Mouse (Mus musculus) limb, embryonic 11.5 days (tissue): ENCODE measurements around the gene Rpl10-ps3. TPM values are rescaled to one million over a fixed set of nuclear protein-coding genes. Genes with fewer than 3 reads are reported as not detected.

ENCODE experiments used
- ATAC-seq: fragments of 200-750 bp; cut with Nextera tagmentation; 2 replicates; pipeline ENCODE4 v1.8.0; 2017; ENCODE audit warnings: low read depth; ENCODE audit not compliant: insufficient number of reproducible peaks, low FRiP score, low TSS enrichment
- DNase-seq: peaks from one replicate; pipeline ENCODE4 v3.0.0-alpha.2; 2015; ENCODE audit warnings: low spot score
- H3K27ac ChIP-seq: fragments of 300-500 bp; sonication (generic); replicated peaks from 2 replicates; pipeline ENCODE4 v1.5.1; 2014; ENCODE audit warnings: low read depth, mild to moderate bottlenecking, low read length
- H3K27me3 ChIP-seq: fragments of 300-500 bp; sonication (generic); 2 replicates; pipeline ENCODE4 v1.6.1; 2014; ENCODE audit warnings: mild to moderate bottlenecking, low read length, mixed read lengths; ENCODE audit not compliant: control insufficient read depth, insufficient read depth
- H3K36me3 ChIP-seq: fragments of 300-500 bp; sonication (generic); 2 replicates; pipeline ENCODE4 v1.6.1; 2014; ENCODE audit warnings: mild to moderate bottlenecking, low read length, moderate library complexity, mixed read lengths; ENCODE audit not compliant: control insufficient read depth, insufficient read depth
- H3K4me1 ChIP-seq: fragments of 300-500 bp; sonication (generic); 2 replicates; pipeline ENCODE4 v1.6.1; 2014; ENCODE audit warnings: low read length, mixed read lengths; ENCODE audit not compliant: control insufficient read depth, insufficient read depth
- H3K4me2 ChIP-seq: fragments of 300-500 bp; sonication (generic); 2 replicates; pipeline ENCODE4 v1.6.1; 2014; ENCODE audit warnings: low read depth, mild to moderate bottlenecking, moderate library complexity; ENCODE audit not compliant: severe bottlenecking
- H3K4me3 ChIP-seq: fragments of 300-500 bp; sonication (generic); 2 replicates; pipeline ENCODE4 v1.5.1; 2014; ENCODE audit warnings: low read depth, low read length
- H3K9ac ChIP-seq: fragments of 300-500 bp; sonication (generic); 2 replicates; pipeline ENCODE4 v1.6.1; 2014; ENCODE audit warnings: mild to moderate bottlenecking, low read length
- H3K9me3 ChIP-seq: fragments of 300-500 bp; sonication (generic); 2 replicates; pipeline ENCODE4 v1.6.1; 2016; ENCODE audit warnings: low read length; ENCODE audit not compliant: control insufficient read depth
- WGBS: fragments of 180-500 bp; shearing (Covaris S2); extraction: QIAGEN DNeasy Blood & Tissue Kit; methylation state at CpG from one replicate; pipeline ENCODE4 v1.1.7; 2014; 5-methylcytosine and 5-hydroxymethylcytosine counted together
- polyA plus RNA-seq: library from polyadenylated mRNA; unstranded; fragments of >200 nt; fragmentation: Nextera tagmentation; extraction: Ambion mirVana; gene quantifications from 2 replicates; pipeline ENCODE4 v1.2.1, GENCODE M21; 2014

Rpl10-ps3 gene
- polyA plus RNA-seq, 1 experiment from 2014 or later: 198 TPM

DNA sequence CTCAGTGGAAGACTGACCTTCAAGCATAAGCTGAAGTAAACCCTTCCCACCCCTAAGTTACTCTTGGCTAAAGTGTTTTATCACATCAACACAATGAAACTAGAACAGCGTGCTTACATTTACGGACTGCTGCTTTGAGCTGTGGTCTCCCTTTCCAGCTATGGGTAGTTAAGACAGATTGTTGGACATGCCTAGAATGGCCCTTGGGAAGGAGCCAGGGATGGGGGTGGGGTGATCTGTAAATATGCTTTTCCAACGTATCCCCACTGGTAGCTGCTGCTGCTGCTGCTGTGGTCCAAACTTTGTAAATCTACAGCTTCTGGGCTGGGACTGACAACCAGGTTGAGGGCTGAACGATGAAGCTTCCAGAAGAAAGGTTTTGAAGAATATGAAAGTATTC is 40.8 kb downstream of the Rpl10-ps3 start:
- Histone ChIP-seq H3K27me3 (no peaks in the 10 kb centered on the region), H3K36me3 (no peaks in the 10 kb centered on the region), H3K4me2 (no peak overlapping the region), H3K9me3 (no peaks in the 10 kb centered on the region), H3K4me1 (no peaks in the 10 kb centered on the region), H3K27ac (no peak overlapping the region), H3K4me3 (no peak overlapping the region), H3K9ac (no peak overlapping the region)
- ATAC-seq (no peak), DNase-seq (no peak)
- 84% methylated on average over 4 of the region's 4 CpGs for WGBS

DNA sequence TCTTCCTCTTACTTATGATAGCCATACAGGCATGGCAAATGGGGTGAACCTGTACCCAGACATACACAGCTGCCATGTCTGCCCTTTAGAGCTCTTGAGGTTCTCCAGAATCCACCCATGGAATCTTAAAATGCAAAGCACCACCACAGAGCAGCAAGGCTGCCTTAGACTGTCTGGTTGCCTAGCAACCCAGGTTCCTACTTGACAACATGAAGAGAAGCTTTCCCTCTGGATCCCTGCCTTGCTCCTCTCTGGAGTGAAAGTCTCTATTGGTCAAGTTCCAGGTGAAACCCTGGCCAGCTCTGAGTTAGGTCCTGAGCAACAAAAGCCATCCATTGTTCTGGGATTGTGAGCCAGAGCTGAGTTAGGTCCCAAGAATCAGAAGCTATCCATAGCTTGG is 43.0 kb downstream of the Rpl10-ps3 start:
- Histone ChIP-seq H3K4me1 (no peaks in the 10 kb centered on the region), H3K9me3 (no peaks in the 10 kb centered on the region), H3K36me3 (no peaks in the 10 kb centered on the region), H3K4me2 (no peak overlapping the region), H3K9ac (no peak overlapping the region), H3K4me3 (no peak overlapping the region), H3K27me3 (no peaks in the 10 kb centered on the region), H3K27ac (no peak overlapping the region)
- DNase-seq (no peak), ATAC-seq (no peak)

DNA sequence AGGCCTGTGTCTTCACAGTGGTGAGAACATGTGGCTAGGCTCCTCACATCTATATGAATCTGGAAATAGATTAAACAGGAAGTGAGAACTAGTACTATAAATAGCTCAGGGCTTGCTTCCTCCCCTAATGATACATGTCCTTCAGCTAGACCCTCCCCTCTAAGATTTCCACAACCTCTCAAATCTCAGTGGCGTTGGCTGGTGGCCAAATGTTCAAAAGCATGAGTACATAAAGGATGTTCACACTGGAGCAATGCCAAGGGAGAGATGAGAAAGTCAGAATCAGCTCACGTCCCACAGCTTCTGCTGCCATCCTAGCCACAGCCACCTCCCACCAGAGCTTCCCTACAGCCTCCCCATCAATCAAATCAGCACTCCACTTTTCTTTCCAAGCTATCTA is 46.4 kb downstream of the Rpl10-ps3 start:
- Histone ChIP-seq H3K9ac (no peak overlapping the region), H3K27ac (no peak overlapping the region)
- ATAC-seq: no peak

More for the DNA sequence above, 46.4 kb downstream of the Rpl10-ps3 start:
- no peaks in the 10 kb centered on the region for H3K27me3 ChIP-seq
- no peaks in the 10 kb centered on the region for H3K9me3 ChIP-seq
- H3K36me3 ChIP-seq: no peaks in the 10 kb centered on the region
- no peaks in the 10 kb centered on the region for H3K4me1 ChIP-seq
- WGBS: 76% methylated on average over 2 of the region's 2 CpGs
- no peak for DNase-seq
- no peak overlapping the region for H3K4me2 ChIP-seq
- H3K4me3 ChIP-seq: no peak overlapping the region

Other genes with a start within 250 kb of the Rpl10-ps3 start
- 0.28 and 0.35 TPM in 2 replicates for gene Plet1, start 149.6 kb upstream of the Rpl10-ps3 start, polyA plus RNA-seq
- gene Pts, start 183.8 kb upstream of the Rpl10-ps3 start, polyA plus RNA-seq: 55.3 and 58.0 TPM in 2 replicates
- 0.85 and 0.88 TPM in 2 replicates for gene Il18, start 209.9 kb upstream of the Rpl10-ps3 start, polyA plus RNA-seq
- gene Bco2, start 210.2 kb upstream of the Rpl10-ps3 start, polyA plus RNA-seq: 0.16 and 0.17 TPM in 2 replicates
- not detected in 2 replicates for gene Tex12, start 216.4 kb upstream of the Rpl10-ps3 start, polyA plus RNA-seq